8 mouse cellular contexts compared by ENCODE assay signal in the genomic region with DNA sequence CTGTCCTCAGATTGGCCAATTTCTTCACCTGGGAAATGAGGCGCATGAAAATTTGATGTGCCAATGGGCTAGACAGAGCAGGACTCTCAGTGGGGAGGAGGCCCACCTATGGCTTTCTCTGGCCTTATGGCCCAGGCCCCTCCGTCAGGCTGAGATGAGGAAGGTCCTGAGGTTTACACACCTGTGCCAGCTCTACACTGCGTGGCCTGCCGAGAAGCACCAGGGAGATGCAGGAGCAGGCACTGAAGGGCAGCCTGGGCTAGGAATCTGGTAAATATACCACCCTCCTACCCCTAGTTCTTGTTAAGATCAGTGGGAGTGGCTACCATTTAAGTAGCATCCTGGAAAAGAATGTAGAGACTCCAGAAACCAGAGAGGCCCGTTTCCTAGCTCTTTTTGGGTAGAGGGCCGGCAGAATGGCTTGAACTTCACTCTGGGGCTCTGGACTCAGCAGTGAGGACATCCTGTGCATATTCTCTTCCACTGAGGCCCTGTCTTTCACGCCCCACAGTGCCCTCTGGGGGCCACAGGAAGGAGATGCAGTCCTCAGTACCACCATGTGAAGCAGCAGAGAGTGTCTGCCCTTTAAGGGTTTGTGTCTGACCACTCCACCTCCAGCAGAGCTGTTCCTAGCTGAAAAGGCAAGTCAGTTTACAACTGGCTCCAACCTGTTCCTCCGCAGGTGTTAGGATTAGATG. TPM values are rescaled to one million over a fixed set of nuclear protein-coding genes. Genes with fewer than 3 reads are reported as not detected.
DNase-seq lines count a peak whose midpoint lies in the region; ATAC-seq and TF ChIP-seq lines count a peak whose summit lies in the region.

No protein-coding gene starts in this region.

- H3K4me1 ChIP-seq in hindbrain, postnatal 0 days (ENCODE audit: insufficient read depth, low read length): no peaks in the 10 kb centered on the region

- H3K27me3 ChIP-seq in hindbrain, postnatal 0 days (ENCODE audit: insufficient read depth, low read length): no peaks in the 10 kb centered on the region

- no peak overlapping the region for H3K9ac ChIP-seq in hindbrain, postnatal 0 days (replicated peaks; ENCODE audit: low read length)

- ATAC-seq in hindbrain, postnatal 0 days: peak; percentile 88
- ATAC-seq in megakaryocyte, adult 5-6 weeks (ENCODE audit: poor library complexity, severe bottlenecking): peak; percentile 91

- H3K9me3 ChIP-seq in hindbrain, postnatal 0 days (ENCODE audit: low read length): no peaks in the 10 kb centered on the region

- peak; percentile 52 for DNase-seq in WW6 (ENCODE audit: low read depth, low spot score)
- DNase-seq in cerebellum, postnatal 14 days: peak; percentile 89 to 90
- DNase-seq in frontal cortex, postnatal 36 days (ENCODE audit: low spot score in 2 of 2): peak; percentile 51 to 68
- DNase-seq in hindbrain, postnatal 0 days (ENCODE audit: low spot score): peak; percentile 87
- peak; percentile 27 for DNase-seq in left cerebral cortex, adult 11 months (ENCODE audit: low spot score)
- DNase-seq in right cerebral cortex, adult 2 months (ENCODE audit: low spot score in 2 of 2): peak; percentile 69 to 74
- DNase-seq in urinary bladder, postnatal 36 days (ENCODE audit: low spot score in 2 of 2): peak; percentile 50 to 60

- no peak overlapping the region for H3K4me2 ChIP-seq in hindbrain, postnatal 0 days (ENCODE audit: low read depth, low read length)

- H3K27ac ChIP-seq in hindbrain, postnatal 0 days: no peak overlapping the region

- no peak overlapping the region for H3K4me3 ChIP-seq in hindbrain, postnatal 0 days (ENCODE audit: low read length)

- 54% methylated on average over 8 of the region's 8 CpGs for WGBS in hindbrain, postnatal 0 days

- H3K36me3 ChIP-seq in hindbrain, postnatal 0 days (ENCODE audit: insufficient read depth, low read length): peaks cover 18% of the 10 kb centered on the region; the same call in 1 of the 2 replicates

- peak; percentile 97 for TF ChIP-seq CTCF in hindbrain, postnatal 0 days (IDR thresholded peaks at IDR 0.05; ENCODE audit: low read depth)

RNA-seq across cellular contexts. Expression of a gene that starts 42.3 kb away (rescaled TPM):
- 36.5 and 50.2 TPM in 2 replicates for total RNA-seq in hindbrain, postnatal 0 days (2014; rRNA removed)
- 12.6 and 12.8 TPM in 2 replicates for polyA plus RNA-seq in hindbrain, postnatal 0 days (2015; fragmentation: Nextera tagmentation; extraction: Ambion mirVana)
- 6.2 and 13.9 TPM in 2 replicates for total RNA-seq in megakaryocyte, adult 5-6 weeks (2015)
- 12.1 and 14.7 TPM in 2 replicates for total RNA-seq in megakaryocyte, adult 5-6 weeks (2017)

Comparison
In these comparisons a context has a peak if more than half of its experiments do, and no peak if none do; other contexts are left out.
1. DNase-seq: peak in every context shown above with its lines; median percentile 90 in cerebellum, postnatal 14 days; 87 in hindbrain, postnatal 0 days; 72 in right cerebral cortex, adult 2 months; 60 in frontal cortex, postnatal 36 days; 55 in urinary bladder, postnatal 36 days; 52 in WW6; 27 in left cerebral cortex, adult 11 months.